Mouse (Mus musculus): ENCODE data around the gene Prpf19. TPM values are rescaled to one million over a fixed set of nuclear protein-coding genes. Genes with fewer than 3 reads are reported as not detected.

Prpf19 gene
- total and polyA plus RNA-seq, 3 experiments = 216 to 432 (median 243) TPM

- intact Hi-C loops (cut with DNase I) = loop anchor here (2.0 kb wide), 1 partner anchor 51 kb away; no protein-coding TSS in a partner anchor
- WGBS = 40% methylated on average over 3 of the region's 3 CpGs
Measured at GRCm38 (mm10) chr19:10907891-10908290, 12.9 kb downstream of the Prpf19 start.

GRCm38 (mm10) chr19:10909087-10909721 is 14.2 kb downstream of the Prpf19 start:
- WGBS = 52% methylated on average over 6 of the region's 6 CpGs

More at GRCm38 (mm10) chr19:10907891-10908290, 12.9 kb downstream of the Prpf19 start:
- Histone ChIP-seq H3K79me2 (replicated peaks; ENCODE audit: control insufficient read depth, insufficient read depth, low read length) (no peaks in the 10 kb centered on the region), H3K27me3 (ENCODE audit: control insufficient read depth, insufficient read depth, low read length) (no peaks in the 10 kb centered on the region), H3K4me1 (ENCODE audit: control insufficient read depth, insufficient read depth, low read length) (peaks cover 10% of the 10 kb centered on the region), H3K9ac (ENCODE audit: low read depth, low read length) (no peak overlapping the region), H3K36me3 (ENCODE audit: control insufficient read depth, insufficient read depth, low read length) (peaks cover 11% of the 10 kb centered on the region; the same call in 1 of the 2 replicates), H3K4me3 (no peak overlapping the region), H3K27ac (no peak overlapping the region)
- TF ChIP-seq EP300 (IDR thresholded peaks at IDR 0.05; ENCODE audit: insufficient read depth, low read depth, low read length) = peak; percentile 63; the same call in 1 of the 2 replicates
- no peak for TF ChIP-seq POLR2A (IDR thresholded peaks at IDR 0.05; ENCODE audit: insufficient read depth, low read depth, low read length)
- peak; percentile 85 for TF ChIP-seq CTCF (IDR thresholded peaks at IDR 0.05)
- DNase-seq = peak; percentile 37 to 51

GRCm38 (mm10) chr19:10914291-10914690 is 19.3 kb downstream of the Prpf19 start:
- 30% methylated on average over 7 of the region's 7 CpGs for WGBS
- Histone ChIP-seq H3K79me2 (replicated peaks; ENCODE audit: control insufficient read depth, insufficient read depth, low read length) (no peaks in the 10 kb centered on the region), H3K27me3 (ENCODE audit: control insufficient read depth, insufficient read depth, low read length) (no peaks in the 10 kb centered on the region), H3K4me3 (no peak overlapping the region), H3K27ac (no peak overlapping the region), H3K4me1 (ENCODE audit: control insufficient read depth, insufficient read depth, low read length) (peaks cover 3% of the 10 kb centered on the region; the same call in 1 of the 2 replicates), H3K36me3 (ENCODE audit: control insufficient read depth, insufficient read depth, low read length) (no peaks in the 10 kb centered on the region), H3K9ac (ENCODE audit: low read depth, low read length) (no peak overlapping the region)
- DNase-seq = no peak
- TF ChIP-seq EP300 (IDR thresholded peaks at IDR 0.05; ENCODE audit: insufficient read depth, low read depth, low read length) (no peak), POLR2A (IDR thresholded peaks at IDR 0.05; ENCODE audit: insufficient read depth, low read depth, low read length) (no peak), CTCF (IDR thresholded peaks at IDR 0.05) (no peak)
- intact Hi-C loops (cut with DNase I) = no loop called here

More at GRCm38 (mm10) chr19:10909087-10909721, 14.2 kb downstream of the Prpf19 start:
- Histone ChIP-seq H3K4me1 (ENCODE audit: control insufficient read depth, insufficient read depth, low read length) (peaks cover 9% of the 10 kb centered on the region), H3K79me2 (replicated peaks; ENCODE audit: control insufficient read depth, insufficient read depth, low read length) (no peaks in the 10 kb centered on the region), H3K27me3 (ENCODE audit: control insufficient read depth, insufficient read depth, low read length) (no peaks in the 10 kb centered on the region), H3K36me3 (ENCODE audit: control insufficient read depth, insufficient read depth, low read length) (peaks cover 6% of the 10 kb centered on the region; the same call in 1 of the 2 replicates), H3K27ac (no peak overlapping the region; the same call in 1 of the 2 replicates), H3K4me3 (no peak overlapping the region), H3K9ac (ENCODE audit: low read depth, low read length) (no peak overlapping the region)
- DNase-seq = no peak
- intact Hi-C loops (cut with DNase I) = loop anchor here (2.0 kb wide), 1 partner anchor 50 kb away; no protein-coding TSS in a partner anchor
- TF ChIP-seq CTCF (IDR thresholded peaks at IDR 0.05) (no peak), POLR2A (IDR thresholded peaks at IDR 0.05; ENCODE audit: insufficient read depth, low read depth, low read length) (no peak), EP300 (IDR thresholded peaks at IDR 0.05; ENCODE audit: insufficient read depth, low read depth, low read length) (no peak)

GRCm38 (mm10) chr19:10914870-10915269 is 19.8 kb downstream of the Prpf19 start:
- H3K27ac ChIP-seq = no peak overlapping the region
- no peak for DNase-seq
- no peak overlapping the region for H3K9ac ChIP-seq (ENCODE audit: low read depth, low read length)
- WGBS = 92% methylated on average over 2 of the region's 2 CpGs
- no peaks in the 10 kb centered on the region for H3K36me3 ChIP-seq (ENCODE audit: control insufficient read depth, insufficient read depth, low read length)
- H3K4me1 ChIP-seq (ENCODE audit: control insufficient read depth, insufficient read depth, low read length) = no peaks in the 10 kb centered on the region
- TF ChIP-seq POLR2A (IDR thresholded peaks at IDR 0.05; ENCODE audit: insufficient read depth, low read depth, low read length) (no peak), EP300 (IDR thresholded peaks at IDR 0.05; ENCODE audit: insufficient read depth, low read depth, low read length) (no peak), CTCF (IDR thresholded peaks at IDR 0.05) (no peak)
- no peaks in the 10 kb centered on the region for H3K79me2 ChIP-seq (replicated peaks; ENCODE audit: control insufficient read depth, insufficient read depth, low read length)
- intact Hi-C loops (cut with DNase I) = no loop called here
- H3K27me3 ChIP-seq (ENCODE audit: control insufficient read depth, insufficient read depth, low read length) = no peaks in the 10 kb centered on the region
- no peak overlapping the region for H3K4me3 ChIP-seq

GRCm38 (mm10) chr19:10916506-10916905 is 21.5 kb downstream of the Prpf19 start:
- intact Hi-C loops (cut with DNase I) = no loop called here
- no peak overlapping the region for H3K9ac ChIP-seq (ENCODE audit: low read depth, low read length)
- no peaks in the 10 kb centered on the region for H3K4me1 ChIP-seq (ENCODE audit: control insufficient read depth, insufficient read depth, low read length)
- H3K27me3 ChIP-seq (ENCODE audit: control insufficient read depth, insufficient read depth, low read length) = no peaks in the 10 kb centered on the region
- 58% methylated on average over 5 of the region's 5 CpGs for WGBS
- no peaks in the 10 kb centered on the region for H3K36me3 ChIP-seq (ENCODE audit: control insufficient read depth, insufficient read depth, low read length)
- H3K4me3 ChIP-seq = no peak overlapping the region
- no peak overlapping the region for H3K27ac ChIP-seq
- DNase-seq = no peak
- no peaks in the 10 kb centered on the region for H3K79me2 ChIP-seq (replicated peaks; ENCODE audit: control insufficient read depth, insufficient read depth, low read length)
- TF ChIP-seq CTCF (IDR thresholded peaks at IDR 0.05) = no peak
- TF ChIP-seq EP300 (IDR thresholded peaks at IDR 0.05; ENCODE audit: insufficient read depth, low read depth, low read length) = no peak
- TF ChIP-seq POLR2A (IDR thresholded peaks at IDR 0.05; ENCODE audit: insufficient read depth, low read depth, low read length) = no peak

GRCm38 (mm10) chr19:10918321-10918991 is 23.4 kb downstream of the Prpf19 start:
- intact Hi-C loops (cut with DNase I) = no loop called here
- no peaks in the 10 kb centered on the region for H3K36me3 ChIP-seq (ENCODE audit: control insufficient read depth, insufficient read depth, low read length)
- 92% methylated on average over 10 of the region's 10 CpGs for WGBS
- H3K4me3 ChIP-seq = no peak overlapping the region
- no peak for DNase-seq
- H3K4me1 ChIP-seq (ENCODE audit: control insufficient read depth, insufficient read depth, low read length) = no peaks in the 10 kb centered on the region
- no peak overlapping the region for H3K27ac ChIP-seq
- no peaks in the 10 kb centered on the region for H3K27me3 ChIP-seq (ENCODE audit: control insufficient read depth, insufficient read depth, low read length)
- H3K79me2 ChIP-seq (replicated peaks; ENCODE audit: control insufficient read depth, insufficient read depth, low read length) = no peaks in the 10 kb centered on the region
- no peak overlapping the region for H3K9ac ChIP-seq (ENCODE audit: low read depth, low read length)
- TF ChIP-seq POLR2A (IDR thresholded peaks at IDR 0.05; ENCODE audit: insufficient read depth, low read depth, low read length) (no peak), EP300 (IDR thresholded peaks at IDR 0.05; ENCODE audit: insufficient read depth, low read depth, low read length) (no peak), CTCF (IDR thresholded peaks at IDR 0.05) (no peak)
